Mouse (Mus musculus) kidney, embryonic 16.5 days (tissue): ENCODE measurements at regions not wholly inside any gene's neighbourhood (a gene's known extent, or its start where the extent isn't known, plus 50 kb on each side); places are given as distances from the start of the nearest gene placed in this dataset.

Experiments
- ATAC-seq: fragments of 200-750 bp; cut with Nextera tagmentation; 2 replicates; pipeline ENCODE4 v1.8.0; 2017; ENCODE audit warnings: moderate TSS enrichment; ENCODE audit not compliant: low FRiP score, low TSS enrichment
- H3K27ac ChIP-seq: fragments of 300-500 bp; sonication (generic); 2 replicates; pipeline ENCODE4 v1.5.1; 2014; ENCODE audit warnings: low read length
- H3K27me3 ChIP-seq: fragments of 300-500 bp; sonication (generic); 2 replicates; pipeline ENCODE4 v1.6.1; 2014; ENCODE audit warnings: low read length, control low read depth, mixed read lengths; ENCODE audit not compliant: insufficient read depth
- H3K36me3 ChIP-seq: fragments of 300-500 bp; sonication (generic); 2 replicates; pipeline ENCODE4 v1.6.1; 2014; ENCODE audit warnings: low read length, control low read depth, mixed read lengths; ENCODE audit not compliant: insufficient read depth
- H3K4me1 ChIP-seq: fragments of 300-500 bp; sonication (generic); 2 replicates; pipeline ENCODE4 v1.6.1; 2014; ENCODE audit warnings: low read length, control low read depth, mixed read lengths; ENCODE audit not compliant: insufficient read depth
- H3K4me2 ChIP-seq: fragments of 300-500 bp; sonication (generic); replicated peaks from 2 replicates; pipeline ENCODE4 v1.6.1; 2014; ENCODE audit warnings: low read depth, low read length
- H3K4me3 ChIP-seq: fragments of 300-500 bp; sonication (generic); 2 replicates; pipeline ENCODE4 v1.5.1; 2014; ENCODE audit warnings: mild to moderate bottlenecking, low read length
- H3K9ac ChIP-seq: fragments of 300-500 bp; sonication (generic); replicated peaks from 2 replicates; pipeline ENCODE4 v1.6.1; 2014; ENCODE audit warnings: low read length
- H3K9me3 ChIP-seq: fragments of 300-500 bp; sonication (generic); 2 replicates; pipeline ENCODE4 v1.6.1; 2016; ENCODE audit warnings: low read length, control low read depth
- WGBS: fragments of 180-500 bp; shearing (Covaris S2); extraction: QIAGEN DNeasy Blood & Tissue Kit; methylation state at CpG from one replicate; pipeline ENCODE4 v1.1.7; 2014; 5-methylcytosine and 5-hydroxymethylcytosine counted together

DNA sequence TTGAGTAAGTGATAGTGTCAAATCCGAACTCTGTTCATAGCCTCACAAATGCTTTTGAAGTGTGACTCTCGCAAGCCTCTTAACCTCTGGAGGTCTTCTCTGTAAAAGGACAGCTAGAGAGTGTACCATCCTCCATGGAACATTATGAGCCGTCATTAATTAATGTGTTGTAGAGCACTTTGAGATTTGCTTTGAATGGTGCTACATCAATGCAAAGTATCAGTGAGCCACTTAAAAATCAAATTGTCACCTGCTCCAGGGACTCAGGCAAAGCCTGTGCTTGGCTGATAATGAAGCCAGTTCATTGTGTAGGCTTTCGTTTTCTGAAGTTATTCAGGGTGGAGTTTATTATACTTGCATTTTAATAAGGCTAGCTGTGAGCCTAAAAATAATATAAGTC lies 801.8 kb upstream of the B3galt2 start:
- Histone ChIP-seq H3K36me3 (no peaks in the 10 kb centered on the region), H3K4me3 (no peak overlapping the region)

DNA sequence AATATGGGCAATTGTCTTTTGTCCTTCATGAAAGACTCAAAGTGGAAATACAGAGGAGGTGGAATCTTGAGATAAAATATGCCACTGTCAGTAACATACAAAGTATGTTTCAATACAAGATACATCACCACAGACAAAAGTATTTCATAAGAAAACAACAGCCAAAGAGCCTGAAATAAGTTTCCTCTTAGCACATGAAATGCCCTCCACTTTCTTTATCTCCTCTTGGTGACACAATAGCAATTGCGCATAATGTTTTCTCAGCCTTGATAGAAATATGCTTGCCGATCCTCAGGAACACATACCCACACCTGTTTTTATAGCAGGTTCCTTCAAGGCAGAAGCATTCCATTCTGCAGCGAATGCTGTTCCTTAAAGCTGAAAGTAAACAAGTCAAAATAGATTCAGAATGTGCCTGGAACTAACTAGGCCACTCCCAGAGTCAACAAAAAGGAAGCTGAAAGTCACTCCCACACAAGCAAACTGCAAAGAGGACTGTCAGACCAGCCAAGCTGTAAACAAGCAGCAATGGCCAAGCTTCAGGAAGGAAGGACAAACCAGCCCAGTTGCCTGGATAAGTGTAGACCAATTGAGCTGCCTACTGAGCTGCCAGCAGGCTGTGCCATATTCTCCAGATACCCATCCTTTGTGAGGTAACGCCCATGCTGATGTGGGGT lies 773.3 kb upstream of the B3galt2 start:
- Histone ChIP-seq H3K4me2 (no peak overlapping the region), H3K9ac (no peak overlapping the region), H3K9me3 (no peaks in the 10 kb centered on the region), H3K27ac (no peak overlapping the region), H3K4me3 (no peak overlapping the region), H3K4me1 (no peaks in the 10 kb centered on the region), H3K27me3 (no peaks in the 10 kb centered on the region), H3K36me3 (no peaks in the 10 kb centered on the region)
- 67% methylated on average over 4 of the region's 4 CpGs for WGBS
- no peak for ATAC-seq

More for the DNA sequence above, 801.8 kb upstream of the B3galt2 start:
- Histone ChIP-seq H3K27me3 (no peaks in the 10 kb centered on the region), H3K4me1 (no peaks in the 10 kb centered on the region), H3K9me3 (no peaks in the 10 kb centered on the region), H3K27ac (no peak overlapping the region), H3K9ac (no peak overlapping the region), H3K4me2 (no peak overlapping the region)
- ATAC-seq, result no peak
- 74% methylated on average over 4 of the region's 4 CpGs for WGBS

- H3K9me3 ChIP-seq, result no peaks in the 10 kb centered on the region
- no peak overlapping the region for H3K4me2 ChIP-seq
- no peaks in the 10 kb centered on the region for H3K27me3 ChIP-seq
- H3K36me3 ChIP-seq, result no peaks in the 10 kb centered on the region
- no peaks in the 10 kb centered on the region for H3K4me1 ChIP-seq
- H3K9ac ChIP-seq, result no peak overlapping the region
- no peak overlapping the region for H3K27ac ChIP-seq
- ATAC-seq, result no peak
- H3K4me3 ChIP-seq, result no peak overlapping the region
Observed at GRCm38 (mm10) chr1:142891842-142892241, 748.6 kb upstream of the B3galt2 start.

DNA sequence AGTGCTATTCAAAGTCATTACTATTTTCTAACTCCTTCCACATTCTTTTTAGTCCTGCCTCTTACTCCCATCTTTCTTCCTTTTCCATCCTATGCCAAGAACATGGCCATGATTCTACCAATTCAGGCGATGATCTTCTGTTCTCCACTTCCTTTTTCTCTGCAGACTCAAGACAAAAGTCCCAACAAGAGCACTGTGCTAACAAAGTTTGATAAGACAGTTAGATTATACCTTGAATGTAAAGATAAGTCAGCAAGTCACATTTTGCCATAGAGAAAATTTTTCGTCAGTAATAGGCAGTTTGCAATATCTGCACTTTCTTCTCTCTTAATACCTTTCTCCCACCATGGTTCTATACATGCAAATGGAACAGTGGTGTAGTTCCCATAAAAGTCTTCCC lies 747.3 kb upstream of the B3galt2 start:
- Histone ChIP-seq H3K4me1 (no peaks in the 10 kb centered on the region), H3K4me2 (no peak overlapping the region), H3K9ac (no peak overlapping the region), H3K4me3 (no peak overlapping the region), H3K27ac (no peak overlapping the region), H3K36me3 (no peaks in the 10 kb centered on the region), H3K27me3 (no peaks in the 10 kb centered on the region), H3K9me3 (no peaks in the 10 kb centered on the region)
- ATAC-seq, result no peak
- WGBS, result 85% methylated on average over 2 of the region's 2 CpGs

DNA sequence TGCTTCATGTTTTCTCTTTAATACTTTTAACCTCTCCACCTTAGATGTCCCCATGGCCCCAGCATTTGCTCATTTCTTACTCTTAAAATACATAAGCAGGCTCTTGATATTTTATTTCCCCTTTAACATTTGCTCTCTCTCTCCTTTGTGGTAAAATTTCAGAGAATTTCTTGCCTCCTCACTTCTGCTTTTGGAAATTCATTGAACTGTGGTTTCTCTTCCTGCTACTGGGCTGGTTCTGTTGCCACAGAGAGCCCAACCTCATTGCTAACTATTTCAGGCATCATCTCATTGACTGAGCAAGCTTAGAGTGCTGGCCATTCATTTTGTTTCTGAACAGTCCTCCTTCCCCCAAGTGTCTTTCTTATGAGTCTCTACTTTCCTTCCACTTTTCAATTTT lies 746.3 kb upstream of the B3galt2 start:
- Histone ChIP-seq H3K4me1 (no peaks in the 10 kb centered on the region), H3K9ac (no peak overlapping the region), H3K9me3 (no peaks in the 10 kb centered on the region), H3K36me3 (no peaks in the 10 kb centered on the region), H3K4me2 (no peak overlapping the region), H3K27me3 (no peaks in the 10 kb centered on the region), H3K27ac (no peak overlapping the region), H3K4me3 (no peak overlapping the region)
- ATAC-seq, result no peak

- Histone ChIP-seq H3K9me3 (no peaks in the 10 kb centered on the region), H3K9ac (no peak overlapping the region), H3K4me3 (no peak overlapping the region), H3K27ac (no peak overlapping the region), H3K4me2 (no peak overlapping the region), H3K4me1 (no peaks in the 10 kb centered on the region), H3K36me3 (no peaks in the 10 kb centered on the region), H3K27me3 (no peaks in the 10 kb centered on the region)
- 65% methylated on average over 1 of the region's 1 CpGs for WGBS
- no peak for ATAC-seq
Observed at GRCm38 (mm10) chr1:142895081-142895480, 745.4 kb upstream of the B3galt2 start.

- no peaks in the 10 kb centered on the region for H3K9me3 ChIP-seq
- WGBS, result 89% methylated on average over 4 of the region's 4 CpGs
- H3K27me3 ChIP-seq, result no peaks in the 10 kb centered on the region
- no peak overlapping the region for H3K27ac ChIP-seq
- no peak overlapping the region for H3K9ac ChIP-seq
- H3K36me3 ChIP-seq, result no peaks in the 10 kb centered on the region
- H3K4me3 ChIP-seq, result no peak overlapping the region
- H3K4me2 ChIP-seq, result no peak overlapping the region
- H3K4me1 ChIP-seq, result no peaks in the 10 kb centered on the region
- no peak for ATAC-seq
Observed at GRCm38 (mm10) chr1:142909907-142910306, 730.6 kb upstream of the B3galt2 start.

DNA sequence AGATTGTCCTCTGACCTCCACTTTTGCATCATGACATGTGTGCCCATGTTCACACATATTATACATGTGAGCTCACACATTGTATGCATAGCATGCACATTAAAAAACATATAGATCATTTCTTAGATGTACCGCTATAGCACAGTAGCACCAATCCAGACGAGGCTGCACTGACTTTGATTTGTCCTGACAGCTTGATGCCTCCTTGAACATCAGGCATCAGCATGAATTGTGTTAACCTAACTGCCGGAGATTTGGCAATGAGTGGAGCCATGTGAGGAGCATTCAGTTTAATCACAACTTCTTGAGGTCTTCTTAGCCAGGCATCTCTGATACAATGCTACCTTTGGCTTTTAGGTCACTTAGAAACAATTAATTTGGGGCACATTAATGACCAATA lies 683.8 kb upstream of the B3galt2 start:
- 77% methylated on average over 3 of the region's 3 CpGs for WGBS
- Histone ChIP-seq H3K4me1 (no peaks in the 10 kb centered on the region), H3K9ac (no peak overlapping the region), H3K4me3 (no peak overlapping the region), H3K9me3 (no peaks in the 10 kb centered on the region), H3K4me2 (no peak overlapping the region), H3K27me3 (no peaks in the 10 kb centered on the region), H3K36me3 (no peaks in the 10 kb centered on the region), H3K27ac (no peak overlapping the region)
- no peak for ATAC-seq

- H3K36me3 ChIP-seq, result no peaks in the 10 kb centered on the region
- no peak for ATAC-seq
- H3K27ac ChIP-seq, result no peak overlapping the region
Observed at GRCm38 (mm10) chr1:142971475-142971874, 669.0 kb upstream of the B3galt2 start.

DNA sequence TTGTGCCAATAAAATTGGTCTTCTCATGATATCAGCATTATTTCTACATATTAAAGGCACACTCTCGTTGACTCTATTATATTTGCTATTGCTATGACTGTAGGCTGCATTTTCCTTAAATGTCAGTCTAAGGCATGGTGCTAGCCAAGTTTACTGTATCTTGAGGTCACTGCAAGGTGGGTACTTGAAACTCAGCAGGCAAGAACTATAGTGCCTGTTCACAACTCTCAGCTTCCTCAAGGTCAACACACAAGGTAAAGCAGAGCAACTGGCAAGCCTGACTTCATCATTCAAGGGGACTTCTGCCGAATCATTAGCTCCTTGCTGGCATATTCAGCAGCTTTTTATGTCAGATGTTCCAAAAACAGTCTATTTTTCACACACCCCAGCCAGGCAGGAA lies 667.1 kb upstream of the B3galt2 start:
- Histone ChIP-seq H3K9me3 (no peaks in the 10 kb centered on the region), H3K36me3 (no peaks in the 10 kb centered on the region), H3K9ac (no peak overlapping the region), H3K4me2 (no peak overlapping the region), H3K27me3 (no peaks in the 10 kb centered on the region), H3K4me1 (no peaks in the 10 kb centered on the region), H3K27ac (no peak overlapping the region), H3K4me3 (no peak overlapping the region)
- no peak for ATAC-seq
- WGBS, result 75% methylated on average over 2 of the region's 2 CpGs

More at GRCm38 (mm10) chr1:142971475-142971874, 669.0 kb upstream of the B3galt2 start:
- Histone ChIP-seq H3K4me3 (no peak overlapping the region), H3K4me1 (no peaks in the 10 kb centered on the region), H3K9ac (no peak overlapping the region), H3K27me3 (no peaks in the 10 kb centered on the region), H3K9me3 (no peaks in the 10 kb centered on the region), H3K4me2 (no peak overlapping the region)
